Mouse (Mus musculus): ENCODE data around the gene Tmem50b.

DNA sequence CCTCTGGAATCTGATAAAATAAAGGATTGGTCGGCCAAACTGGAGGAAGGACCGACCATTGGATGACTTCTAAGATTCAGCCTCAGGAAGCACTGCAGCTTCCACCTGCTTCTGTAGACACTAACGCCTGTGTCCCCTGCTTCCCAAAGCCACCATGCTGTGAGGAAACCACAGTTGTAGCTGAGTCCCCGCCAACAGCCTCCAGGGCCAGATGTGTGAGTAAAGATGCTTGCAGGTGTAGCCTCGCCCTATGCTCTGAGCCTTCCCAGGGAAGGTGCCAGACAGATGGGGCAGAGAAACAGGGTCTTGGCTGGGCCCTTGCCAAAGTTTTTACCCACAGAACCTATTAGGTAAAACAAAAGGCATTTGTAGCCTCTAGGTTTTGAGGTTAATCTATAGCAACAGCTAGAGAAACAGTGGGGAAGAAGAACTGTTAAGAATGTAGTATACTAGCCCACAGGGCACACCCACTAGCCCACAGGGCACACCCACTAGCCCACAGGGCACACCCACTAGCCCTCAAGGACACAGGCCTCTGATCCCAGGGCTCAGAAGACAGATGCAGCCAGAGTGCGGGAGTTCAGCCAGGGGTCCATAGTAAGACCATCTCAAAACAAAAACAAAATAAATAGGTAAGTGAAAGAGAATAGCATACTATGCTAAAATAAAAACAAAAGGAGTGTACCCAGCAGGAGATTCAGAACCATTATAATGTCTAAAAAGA is 9.7 kb downstream of the Tmem50b start:
- no peak for TF ChIP-seq EP300 (optimal IDR thresholded peaks at IDR 0.05)
- TF ChIP-seq CTCF (IDR thresholded peaks at IDR 0.05; ENCODE audit: low read depth): no peak

Data from stomach, postnatal 0 days (tissue).